Mouse (Mus musculus) adrenal gland, postnatal 10 days (tissue): Measurements from ENCODE around the gene 1500011B03Rik. TPM values are rescaled to one million over a fixed set of nuclear protein-coding genes. Genes with fewer than 3 reads are reported as not detected.
A peak's percentile ranks its signal among the peaks of the same experiment; 100 is the strongest.
"Not testable (repeated sequence)": the region's sequence is repeated elsewhere in the genome, so short reads cannot be mapped to it uniquely, and the experiment has no call there.

Experiments used
- DNase-seq: peaks from one replicate; pipeline ENCODE4 v3.0.0; 2021; ENCODE audit warnings: mixed read lengths
- long read RNA-seq, 2 experiments: library from polyadenylated mRNA; stranded (forward); transcript quantifications; one replicate each; pipeline ENCODE4 v2.0.0; 2021
- total RNA-seq, 2 experiments: library from RNA; stranded (reverse); gene quantifications; 2 replicates each; pipeline ENCODE4 v1.2.3; 2021

Gene 1500011B03Rik
- 10 to 100 TPM; 39.1 to 55.8 TPM for total RNA-seq
- long read RNA-seq, experiment 1, transcript 1500011B03Rik-201 (2 exons, 579 nt), result major isoform, 26 of 50 reads
- long read RNA-seq, experiment 1, transcript 1500011B03Rik-205 (2 exons, 947 nt), result minor isoform, 13 of 50 reads
- long read RNA-seq, experiment 1, transcript 1500011B03Rik-203 (2 exons, 1,333 nt), result minor isoform, 9 of 50 reads
- long read RNA-seq, experiment 1, partial matches to known transcripts, result 0 of 50 reads
- long read RNA-seq, experiment 1, other reads (novel, unspliced or antisense), result 2 of 50 reads
- long read RNA-seq, experiment 2, transcript 1500011B03Rik-203 (2 exons, 1,333 nt), result minor isoform, 6 of 29 reads
- long read RNA-seq, experiment 2, transcript 1500011B03Rik-205 (2 exons, 947 nt), result minor isoform, 10 of 29 reads
- long read RNA-seq, experiment 2, transcript 1500011B03Rik-201 (2 exons, 579 nt), result major isoform, 11 of 29 reads
- long read RNA-seq, experiment 2, partial matches to known transcripts, result 0 of 29 reads
- long read RNA-seq, experiment 2, other reads (novel, unspliced or antisense), result 2 of 29 reads

- DNase-seq, result peak; percentile 82
Observed at GRCm38 (mm10) chr5:114822796-114823688, at the start of gene 1500011B03Rik. Gene 1500011B03Rik (minus strand): TSS chr5:114823468.

- no peak for DNase-seq
Observed at GRCm38 (mm10) chr5:114865279-114865678, 42.0 kb upstream of the 1500011B03Rik start.

- DNase-seq, result no peak
Observed at GRCm38 (mm10) chr5:114864813-114865212, 41.5 kb upstream of the 1500011B03Rik start.

- DNase-seq, result peak; percentile 53
Observed at GRCm38 (mm10) chr5:114861730-114862129, 38.5 kb upstream of the 1500011B03Rik start.

GRCm38 (mm10) chr5:114859253-114859652 lies 36.0 kb upstream of the 1500011B03Rik start:
- DNase-seq, result peak; percentile 84

- DNase-seq, result no peak
Observed at GRCm38 (mm10) chr5:114858582-114858981, 35.3 kb upstream of the 1500011B03Rik start, which contains the start of gene Gm9936. Gene Gm9936 (minus strand): TSS chr5:114858682.

- not testable (repeated sequence) for DNase-seq
Observed at GRCm38 (mm10) chr5:114853364-114853763, 30.1 kb upstream of the 1500011B03Rik start, which contains the start of gene 4930519G04Rik. Gene 4930519G04Rik (plus strand): TSS chr5:114853664.

GRCm38 (mm10) chr5:114851565-114852236 lies 28.4 kb upstream of the 1500011B03Rik start:
- DNase-seq, result no peak

GRCm38 (mm10) chr5:114844371-114844770 lies 21.1 kb upstream of the 1500011B03Rik start:
- not testable (repeated sequence) for DNase-seq

GRCm38 (mm10) chr5:114842674-114843073 lies 19.4 kb upstream of the 1500011B03Rik start:
- DNase-seq, result no peak

- DNase-seq, result not testable (repeated sequence)
Observed at GRCm38 (mm10) chr5:114842155-114842554, 18.9 kb upstream of the 1500011B03Rik start.

- DNase-seq, result not testable (repeated sequence)
Observed at GRCm38 (mm10) chr5:114840481-114840880, 17.2 kb upstream of the 1500011B03Rik start.

- DNase-seq, result no peak
Observed at GRCm38 (mm10) chr5:114836886-114837285, 13.6 kb upstream of the 1500011B03Rik start.

GRCm38 (mm10) chr5:114829740-114830139 lies 6.5 kb upstream of the 1500011B03Rik start:
- no peak for DNase-seq

GRCm38 (mm10) chr5:114827427-114827826 lies 4.2 kb upstream of the 1500011B03Rik start:
- DNase-seq, result no peak

GRCm38 (mm10) chr5:114825978-114826691 lies 2.9 kb upstream of the 1500011B03Rik start:
- DNase-seq, result peak; percentile 82

GRCm38 (mm10) chr5:114824197-114824596 lies 929 bp upstream of the 1500011B03Rik start:
- DNase-seq, result peak; percentile 47

GRCm38 (mm10) chr5:114818124-114818523 lies 5.1 kb downstream of the 1500011B03Rik start:
- DNase-seq, result no peak

GRCm38 (mm10) chr5:114816599-114816998 lies 6.7 kb downstream of the 1500011B03Rik start:
- DNase-seq, result no peak

- peak; percentile 91 for DNase-seq
Observed at GRCm38 (mm10) chr5:114813525-114814181, 9.6 kb downstream of the 1500011B03Rik start.
